Mouse (Mus musculus) small intestine, adult 2 months (tissue): ENCODE data around the gene Lhfp.

Source experiments
- CTCF ChIP-seq: fragments of 200-500 bp; IDR thresholded peaks from 2 replicates; pipeline ENCODE4 v1.5.1; 2012; ENCODE audit warnings: low read depth, mild to moderate bottlenecking, control low read depth, inconsistent platforms, low read length, moderate library complexity, mixed read lengths; ENCODE audit not compliant: insufficient replicate concordance, insufficient read length; ENCODE audit errors: extremely low read depth
- POLR2A ChIP-seq: fragments of 200-500 bp; IDR thresholded peaks from 2 replicates; pipeline ENCODE4 v1.6.1; 2012; ENCODE audit warnings: low read depth, mild to moderate bottlenecking, control low read depth, inconsistent platforms, low read length, moderate library complexity

DNA sequence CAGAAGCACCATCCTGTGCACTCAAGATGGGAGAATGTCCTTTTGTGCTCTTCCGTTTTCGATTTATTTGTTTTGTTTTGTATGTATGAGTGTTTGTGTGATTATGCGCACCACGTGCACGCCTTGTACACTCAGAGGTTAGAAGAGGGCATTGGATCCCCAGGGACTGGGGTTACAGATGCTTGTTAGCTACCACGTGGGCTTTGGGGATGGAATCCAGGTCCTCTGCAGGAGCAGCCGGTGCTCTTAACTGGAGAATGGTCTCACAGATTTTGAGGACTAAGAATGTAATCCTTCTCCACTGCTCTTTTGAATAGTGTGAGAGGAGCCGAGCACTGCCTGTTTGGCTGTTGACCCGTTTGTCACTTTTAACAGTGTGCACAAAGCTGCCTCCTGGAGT lies 101.2 kb downstream of the Lhfp start:
- TF ChIP-seq CTCF (no peak), POLR2A (no peak)
